Mouse (Mus musculus) CH12.LX (cell line): ENCODE measurements around the gene Exoc6b. TPM values are rescaled to one million over a fixed set of nuclear protein-coding genes. Genes with fewer than 3 reads are reported as not detected.
A peak's percentile ranks its signal among the peaks of the same experiment; 100 is the strongest.

Experiments used
- DNase-seq: peaks from one replicate; pipeline ENCODE4 v3.0.0-alpha.2; 2013; ENCODE audit errors: extremely low read depth
- H3K27ac ChIP-seq: 2 replicates; pipeline ENCODE4 v1.5.1; 2012; ENCODE audit warnings: low read depth, mild to moderate bottlenecking, control low read depth, moderate library complexity; ENCODE audit not compliant: insufficient read depth
- H3K27me3 ChIP-seq: replicated peaks from 2 replicates; pipeline ENCODE3; 2012; ENCODE audit warnings: inconsistent platforms
- H3K36me3 ChIP-seq, 2 experiments: replicated peaks in 1 of 2; 2 replicates each; pipeline versions ENCODE3 to v1.6.1; 2012; ENCODE audit warnings: inconsistent platforms in 1 of 2, low read length in 1 of 2, mild to moderate bottlenecking in 1 of 2, mixed read lengths in 1 of 2, moderate library complexity in 1 of 2; ENCODE audit not compliant: control insufficient read depth in 1 of 2, insufficient read depth in 1 of 2
- H3K4me1 ChIP-seq, 2 experiments: 2 replicates each; pipeline ENCODE4 v1.6.1; 2012; ENCODE audit warnings: inconsistent platforms in 1 of 2, moderate library complexity in 1 of 2; ENCODE audit not compliant: insufficient read depth in 2 of 2, control insufficient read depth in 1 of 2
- H3K4me2 ChIP-seq: 2 replicates; pipeline ENCODE4 v1.6.1; 2012; ENCODE audit warnings: low read depth, mild to moderate bottlenecking, control low read depth; ENCODE audit not compliant: poor library complexity, insufficient read depth, severe bottlenecking
- H3K4me3 ChIP-seq, 3 experiments: fragments of 150-350 bp in 1 of 3; sonication (generic) in 1 of 3; replicated peaks in 1 of 3; 2 replicates each; pipeline versions ENCODE3 to v1.5.1; 2011 to 2012; ENCODE audit warnings: low read depth in 2 of 3, low read length in 2 of 3, mild to moderate bottlenecking in 2 of 3, moderate library complexity in 2 of 3, control low read depth in 1 of 3, improper control_type of control experiment in 1 of 3, inconsistent platforms in 1 of 3, mixed read lengths in 1 of 3; ENCODE audit not compliant: poor library complexity in 1 of 3
- H3K79me2 ChIP-seq: replicated peaks from 2 replicates; pipeline ENCODE4 v1.6.1; 2012; ENCODE audit warnings: mild to moderate bottlenecking, moderate library complexity; ENCODE audit not compliant: control insufficient read depth, poor library complexity, insufficient read depth, severe bottlenecking; ENCODE audit errors: extremely low read depth
- H3K9ac ChIP-seq: 2 replicates; pipeline ENCODE4 v1.6.1; 2012; ENCODE audit warnings: low read depth, mild to moderate bottlenecking, control low read depth, moderate library complexity; ENCODE audit not compliant: insufficient read depth
- H3K9me3 ChIP-seq: replicated peaks from 2 replicates; pipeline ENCODE3; 2012; ENCODE audit warnings: low read length, inconsistent platforms, mixed read lengths
- BHLHE40 ChIP-seq: IDR thresholded peaks from 2 replicates; pipeline ENCODE4 v1.6.1; 2011; ENCODE audit warnings: mild to moderate bottlenecking, low read depth, low read length, improper control_type of control experiment
- CHD1 ChIP-seq: IDR thresholded peaks from 2 replicates; pipeline ENCODE4 v1.6.1; 2012; ENCODE audit warnings: low read depth, low read length, improper control_type of control experiment, inconsistent platforms
- CHD2 ChIP-seq: IDR thresholded peaks from 2 replicates; pipeline ENCODE4 v1.6.1; 2011; ENCODE audit warnings: low read length, improper control_type of control experiment
- CTCF ChIP-seq, 2 experiments: IDR thresholded peaks in 1 of 2; conservative IDR thresholded peaks in 1 of 2; 2 replicates each; pipeline ENCODE4 v1.5.1; 2011 to 2012; ENCODE audit warnings: low read depth in 2 of 2, low read length in 2 of 2, improper control_type of control experiment in 1 of 2, inconsistent platforms in 1 of 2, mild to moderate bottlenecking in 1 of 2, moderate library complexity in 1 of 2
- E2F4 ChIP-seq: IDR thresholded peaks from 2 replicates; pipeline ENCODE4 v1.6.1; 2011; ENCODE audit warnings: low read depth, low read length, improper control_type of control experiment; ENCODE audit not compliant: insufficient replicate concordance
- EP300 ChIP-seq: IDR thresholded peaks from 2 replicates; pipeline ENCODE4 v1.6.1; 2011; ENCODE audit warnings: low read length, improper control_type of control experiment
- GABPA ChIP-seq: IDR thresholded peaks from 2 replicates; pipeline ENCODE4 v1.6.1; 2012; ENCODE audit warnings: low read depth, low read length, improper control_type of control experiment, inconsistent platforms; ENCODE audit not compliant: insufficient replicate concordance
- HCFC1 ChIP-seq: IDR thresholded peaks from 2 replicates; pipeline ENCODE4 v1.6.1; 2012; ENCODE audit warnings: low read depth, mild to moderate bottlenecking, inconsistent platforms, low read length, improper control_type of control experiment
- IRF4 ChIP-seq: IDR thresholded peaks from 2 replicates; pipeline ENCODE4 v1.6.1; 2014; ENCODE audit warnings: low read depth, mild to moderate bottlenecking, inconsistent platforms, low read length, improper control_type of control experiment
- JUND ChIP-seq: conservative IDR thresholded peaks from 2 replicates; pipeline ENCODE4 v1.6.1; 2011; ENCODE audit warnings: low read depth, low read length, improper control_type of control experiment
- KAT2A ChIP-seq: IDR thresholded peaks from 2 replicates; pipeline ENCODE4 v1.6.1; 2012; ENCODE audit warnings: low read length, improper control_type of control experiment, inconsistent platforms; ENCODE audit not compliant: insufficient replicate concordance
- MAX ChIP-seq: IDR thresholded peaks from 2 replicates; pipeline ENCODE4 v1.6.1; 2011; ENCODE audit warnings: low read length, improper control_type of control experiment
- MXI1 ChIP-seq: IDR thresholded peaks from 2 replicates; pipeline ENCODE4 v1.6.1; 2011; ENCODE audit warnings: mild to moderate bottlenecking, low read depth, low read length, improper control_type of control experiment
- NELFE ChIP-seq: IDR thresholded peaks from 2 replicates; pipeline ENCODE4 v1.6.1; 2011; ENCODE audit warnings: low read depth, low read length, improper control_type of control experiment
- NRF1 ChIP-seq: IDR thresholded peaks from 2 replicates; pipeline ENCODE4 v1.6.1; 2014; ENCODE audit warnings: low read depth, mild to moderate bottlenecking, inconsistent platforms, low read length, improper control_type of control experiment, moderate library complexity
- PAX5 ChIP-seq: IDR thresholded peaks from 2 replicates; pipeline ENCODE4 v1.6.1; 2012; ENCODE audit warnings: low read length, inconsistent platforms, mixed read lengths
- POLR2A ChIP-seq: IDR thresholded peaks from 2 replicates; pipeline ENCODE4 v1.6.1; 2011; ENCODE audit warnings: low read depth, mild to moderate bottlenecking, improper control_type of control experiment, low read length
- RAD21 ChIP-seq: IDR thresholded peaks from 2 replicates; pipeline ENCODE4 v1.6.1; 2011; ENCODE audit warnings: low read depth, mild to moderate bottlenecking, low read length, improper control_type of control experiment, moderate library complexity
- SIN3A ChIP-seq: IDR thresholded peaks from 2 replicates; pipeline ENCODE4 v1.6.1; 2012; ENCODE audit warnings: low read length, improper control_type of control experiment, inconsistent platforms
- SMC3 ChIP-seq: IDR thresholded peaks from 2 replicates; pipeline ENCODE4 v1.6.1; 2011; ENCODE audit warnings: low read depth, low read length, improper control_type of control experiment
- TBP ChIP-seq: conservative IDR thresholded peaks from 2 replicates; pipeline ENCODE4 v1.6.1; 2011; ENCODE audit warnings: low read depth, low read length, improper control_type of control experiment
- TCF12 ChIP-seq: IDR thresholded peaks from 2 replicates; pipeline ENCODE4 v1.6.1; 2014; ENCODE audit warnings: low read depth, mild to moderate bottlenecking, inconsistent platforms, low read length, improper control_type of control experiment
- UBTF ChIP-seq: IDR thresholded peaks from 2 replicates; pipeline ENCODE4 v1.6.1; 2012; ENCODE audit warnings: low read depth, mild to moderate bottlenecking, inconsistent platforms, low read length, improper control_type of control experiment, moderate library complexity
- USF1 ChIP-seq: IDR thresholded peaks from 2 replicates; pipeline ENCODE4 v1.6.1; 2014; ENCODE audit warnings: low read depth, mild to moderate bottlenecking, inconsistent platforms, low read length, improper control_type of control experiment
- USF2 ChIP-seq: conservative IDR thresholded peaks from 2 replicates; pipeline ENCODE4 v1.6.1; 2011; ENCODE audit warnings: low read depth, low read length, improper control_type of control experiment
- ZC3H11A ChIP-seq: IDR thresholded peaks from 2 replicates; pipeline ENCODE4 v1.6.1; 2012; ENCODE audit warnings: low read depth, mild to moderate bottlenecking, inconsistent platforms, low read length, improper control_type of control experiment
- ZKSCAN1 ChIP-seq: IDR thresholded peaks from 2 replicates; pipeline ENCODE4 v1.6.1; 2012; ENCODE audit warnings: low read depth, inconsistent platforms, low read length, improper control_type of control experiment, borderline replicate concordance
- ZMIZ1 ChIP-seq: IDR thresholded peaks from 2 replicates; pipeline ENCODE4 v1.6.1; 2012; ENCODE audit warnings: low read depth, mild to moderate bottlenecking, inconsistent platforms, low read length, improper control_type of control experiment
- ZNF384 ChIP-seq: IDR thresholded peaks from 2 replicates; pipeline ENCODE4 v1.6.1; 2012; ENCODE audit warnings: low read depth, low read length, improper control_type of control experiment, inconsistent platforms
- dilution Hi-C: fragments of 300-500 bp; cut with MboI; formaldehyde crosslinking; loops from 2 replicates; pipeline ENCODE4 v1.14.3; 2020; ENCODE audit warnings: low sequenced_read_pairs; ENCODE audit not compliant: extremely low pct_unique_long_range_greater_than_20kb, extremely low pct_ligation_motif_present
- in situ Hi-C: fragments of 300-500 bp; cut with MboI; formaldehyde crosslinking; loops from 3 replicates; pipeline ENCODE4 v1.14.3; 2019; ENCODE audit warnings: low sequenced_read_pairs, low pct_ligation_motif_present, low pct_unique_long_range_greater_than_20kb, mixed read lengths
- polyA plus RNA-seq: library from polyadenylated mRNA; unstranded; fragments of >175 nt; gene quantifications from 2 replicates; pipeline ENCODE4 v1.2.1, GENCODE M21; 2012; ENCODE audit warnings: low read depth; ENCODE audit not compliant: insufficient read length
- total RNA-seq, 2 experiments: library from RNA; depleted of rRNA; stranded (reverse); fragments of 300-350 nt in 1 of 2; fragments of >200 nt in 1 of 2; gene quantifications; 2 replicates each; pipeline ENCODE4 v1.2.3; 2012 to 2014

The Exoc6b gene
- total and polyA plus RNA-seq, 3 experiments: 1.7 to 5.2 (median 3.5) TPM

GRCm38 (mm10) chr6:84912434-84912833, 156.9 kb downstream of the Exoc6b start:
- no peak overlapping the region for H3K27ac ChIP-seq
- H3K4me2 ChIP-seq: no peak overlapping the region
- peak; percentile 62 for DNase-seq
- TF ChIP-seq ZNF384 (peak; percentile 96), E2F4 (no peak), IRF4 (no peak), CHD1 (no peak), TBP (no peak), UBTF (no peak), EP300 (no peak), MAX (no peak), ZKSCAN1 (no peak), SIN3A (no peak), RAD21 (peak; percentile 76), BHLHE40 (no peak), HCFC1 (no peak), NELFE (no peak), CHD2 (peak; percentile 34; the same call in 1 of the 2 replicates), ZC3H11A (no peak), NRF1 (no peak), USF2 (no peak), CTCF (conservative IDR thresholded peaks at IDR 0.05 in 1 of 2, IDR thresholded peaks at IDR 0.05 in 1 of 2; ENCODE audit: low read depth in 2 of 2, low read length in 2 of 2) (peak; percentile 32 to 79; a peak in 3 of 4 replicates), MXI1 (no peak), KAT2A (no peak), GABPA (no peak), SMC3 (peak; percentile 53), ZMIZ1 (no peak), USF1 (no peak), POLR2A (no peak), TCF12 (no peak), PAX5 (no peak), JUND (no peak)
- TF ChIP-seq, all 38 proteins: peak for 5
- H3K79me2 ChIP-seq: no peaks in the 10 kb centered on the region
- H3K27me3 ChIP-seq: no peaks in the 10 kb centered on the region
- no peaks in the 10 kb centered on the region for H3K9me3 ChIP-seq
- no peak overlapping the region for H3K4me3 ChIP-seq
- no peaks in the 10 kb centered on the region for H3K36me3 ChIP-seq
- H3K4me1 ChIP-seq: no peaks in the 10 kb centered on the region
- in situ Hi-C loops (loop anchor here (25.0 kb wide), 1 partner anchor 325 kb away; the partner anchor contains the start of gene Cyp26b1), dilution Hi-C loops (no loop called here)
- H3K9ac ChIP-seq: no peak overlapping the region
